Mouse (Mus musculus) CH12.LX (cell line): ENCODE results near the gene Gns. TPM values are rescaled to one million over a fixed set of nuclear protein-coding genes. Genes with fewer than 3 reads are reported as not detected.

Experiments
- DNase-seq: peaks from one replicate; pipeline ENCODE4 v3.0.0-alpha.2; 2013; ENCODE audit errors: extremely low read depth
- H3K27ac ChIP-seq: 2 replicates; pipeline ENCODE4 v1.5.1; 2012; ENCODE audit warnings: low read depth, mild to moderate bottlenecking, control low read depth, moderate library complexity; ENCODE audit not compliant: insufficient read depth
- H3K27me3 ChIP-seq: replicated peaks from 2 replicates; pipeline ENCODE3; 2012; ENCODE audit warnings: inconsistent platforms
- H3K36me3 ChIP-seq, 2 experiments: replicated peaks in 1 of 2; 2 replicates each; pipeline versions ENCODE3 to v1.6.1; 2012; ENCODE audit warnings: inconsistent platforms in 1 of 2, low read length in 1 of 2, mild to moderate bottlenecking in 1 of 2, mixed read lengths in 1 of 2, moderate library complexity in 1 of 2; ENCODE audit not compliant: control insufficient read depth in 1 of 2, insufficient read depth in 1 of 2
- H3K4me1 ChIP-seq, 2 experiments: 2 replicates each; pipeline ENCODE4 v1.6.1; 2012; ENCODE audit warnings: inconsistent platforms in 1 of 2, moderate library complexity in 1 of 2; ENCODE audit not compliant: insufficient read depth in 2 of 2, control insufficient read depth in 1 of 2
- H3K4me2 ChIP-seq: 2 replicates; pipeline ENCODE4 v1.6.1; 2012; ENCODE audit warnings: low read depth, mild to moderate bottlenecking, control low read depth; ENCODE audit not compliant: poor library complexity, insufficient read depth, severe bottlenecking
- H3K4me3 ChIP-seq, 3 experiments: fragments of 150-350 bp in 1 of 3; sonication (generic) in 1 of 3; replicated peaks in 1 of 3; 2 replicates each; pipeline versions ENCODE3 to v1.5.1; 2011 to 2012; ENCODE audit warnings: low read depth in 2 of 3, low read length in 2 of 3, mild to moderate bottlenecking in 2 of 3, moderate library complexity in 2 of 3, control low read depth in 1 of 3, improper control_type of control experiment in 1 of 3, inconsistent platforms in 1 of 3, mixed read lengths in 1 of 3; ENCODE audit not compliant: poor library complexity in 1 of 3
- H3K79me2 ChIP-seq: replicated peaks from 2 replicates; pipeline ENCODE4 v1.6.1; 2012; ENCODE audit warnings: mild to moderate bottlenecking, moderate library complexity; ENCODE audit not compliant: control insufficient read depth, poor library complexity, insufficient read depth, severe bottlenecking; ENCODE audit errors: extremely low read depth
- H3K9ac ChIP-seq: 2 replicates; pipeline ENCODE4 v1.6.1; 2012; ENCODE audit warnings: low read depth, mild to moderate bottlenecking, control low read depth, moderate library complexity; ENCODE audit not compliant: insufficient read depth
- H3K9me3 ChIP-seq: replicated peaks from 2 replicates; pipeline ENCODE3; 2012; ENCODE audit warnings: low read length, inconsistent platforms, mixed read lengths
- BHLHE40 ChIP-seq: IDR thresholded peaks from 2 replicates; pipeline ENCODE4 v1.6.1; 2011; ENCODE audit warnings: mild to moderate bottlenecking, low read depth, low read length, improper control_type of control experiment
- CHD1 ChIP-seq: IDR thresholded peaks from 2 replicates; pipeline ENCODE4 v1.6.1; 2012; ENCODE audit warnings: low read depth, low read length, improper control_type of control experiment, inconsistent platforms
- CHD2 ChIP-seq: IDR thresholded peaks from 2 replicates; pipeline ENCODE4 v1.6.1; 2011; ENCODE audit warnings: low read length, improper control_type of control experiment
- CTCF ChIP-seq, 2 experiments: IDR thresholded peaks in 1 of 2; conservative IDR thresholded peaks in 1 of 2; 2 replicates each; pipeline ENCODE4 v1.5.1; 2011 to 2012; ENCODE audit warnings: low read depth in 2 of 2, low read length in 2 of 2, improper control_type of control experiment in 1 of 2, inconsistent platforms in 1 of 2, mild to moderate bottlenecking in 1 of 2, moderate library complexity in 1 of 2
- E2F4 ChIP-seq: IDR thresholded peaks from 2 replicates; pipeline ENCODE4 v1.6.1; 2011; ENCODE audit warnings: low read depth, low read length, improper control_type of control experiment; ENCODE audit not compliant: insufficient replicate concordance
- ELF1 ChIP-seq: IDR thresholded peaks from 2 replicates; pipeline ENCODE4 v1.6.1; 2014; ENCODE audit warnings: low read depth, mild to moderate bottlenecking, inconsistent platforms, low read length, improper control_type of control experiment
- EP300 ChIP-seq: IDR thresholded peaks from 2 replicates; pipeline ENCODE4 v1.6.1; 2011; ENCODE audit warnings: low read length, improper control_type of control experiment
- GABPA ChIP-seq: IDR thresholded peaks from 2 replicates; pipeline ENCODE4 v1.6.1; 2012; ENCODE audit warnings: low read depth, low read length, improper control_type of control experiment, inconsistent platforms; ENCODE audit not compliant: insufficient replicate concordance
- HCFC1 ChIP-seq: IDR thresholded peaks from 2 replicates; pipeline ENCODE4 v1.6.1; 2012; ENCODE audit warnings: low read depth, mild to moderate bottlenecking, inconsistent platforms, low read length, improper control_type of control experiment
- IRF4 ChIP-seq: IDR thresholded peaks from 2 replicates; pipeline ENCODE4 v1.6.1; 2014; ENCODE audit warnings: low read depth, mild to moderate bottlenecking, inconsistent platforms, low read length, improper control_type of control experiment
- JUN ChIP-seq: IDR thresholded peaks from 2 replicates; pipeline ENCODE4 v1.6.1; 2011; ENCODE audit warnings: low read depth, mild to moderate bottlenecking, low read length, improper control_type of control experiment, moderate library complexity; ENCODE audit not compliant: insufficient read depth
- JUND ChIP-seq: conservative IDR thresholded peaks from 2 replicates; pipeline ENCODE4 v1.6.1; 2011; ENCODE audit warnings: low read depth, low read length, improper control_type of control experiment
- KAT2A ChIP-seq: IDR thresholded peaks from 2 replicates; pipeline ENCODE4 v1.6.1; 2012; ENCODE audit warnings: low read length, improper control_type of control experiment, inconsistent platforms; ENCODE audit not compliant: insufficient replicate concordance
- MAFK ChIP-seq: IDR thresholded peaks from 2 replicates; pipeline ENCODE4 v1.6.1; 2011; ENCODE audit warnings: low read length, improper control_type of control experiment; ENCODE audit not compliant: insufficient replicate concordance
- MAX ChIP-seq: IDR thresholded peaks from 2 replicates; pipeline ENCODE4 v1.6.1; 2011; ENCODE audit warnings: low read length, improper control_type of control experiment
- MAZ ChIP-seq: IDR thresholded peaks from 2 replicates; pipeline ENCODE4 v1.6.1; 2012; ENCODE audit warnings: low read depth, mild to moderate bottlenecking, inconsistent platforms, low read length, improper control_type of control experiment, moderate library complexity
- MYC ChIP-seq: IDR thresholded peaks from 2 replicates; pipeline ENCODE4 v1.6.1; 2011; ENCODE audit warnings: low read depth, mild to moderate bottlenecking, improper control_type of control experiment, low read length
- NELFE ChIP-seq: IDR thresholded peaks from 2 replicates; pipeline ENCODE4 v1.6.1; 2011; ENCODE audit warnings: low read depth, low read length, improper control_type of control experiment
- PAX5 ChIP-seq: IDR thresholded peaks from 2 replicates; pipeline ENCODE4 v1.6.1; 2012; ENCODE audit warnings: low read length, inconsistent platforms, mixed read lengths
- POLR2A ChIP-seq: IDR thresholded peaks from 2 replicates; pipeline ENCODE4 v1.6.1; 2011; ENCODE audit warnings: low read depth, mild to moderate bottlenecking, improper control_type of control experiment, low read length
- POLR2AphosphoS2 ChIP-seq: IDR thresholded peaks from 2 replicates; pipeline ENCODE4 v1.6.1; 2011; ENCODE audit warnings: low read depth, low read length, improper control_type of control experiment
- RAD21 ChIP-seq: IDR thresholded peaks from 2 replicates; pipeline ENCODE4 v1.6.1; 2011; ENCODE audit warnings: low read depth, mild to moderate bottlenecking, low read length, improper control_type of control experiment, moderate library complexity
- RCOR1 ChIP-seq: conservative IDR thresholded peaks from 2 replicates; pipeline ENCODE4 v1.6.1; 2012; ENCODE audit warnings: low read depth, mild to moderate bottlenecking, inconsistent platforms, low read length, improper control_type of control experiment
- SIN3A ChIP-seq: IDR thresholded peaks from 2 replicates; pipeline ENCODE4 v1.6.1; 2012; ENCODE audit warnings: low read length, improper control_type of control experiment, inconsistent platforms
- SMC3 ChIP-seq: IDR thresholded peaks from 2 replicates; pipeline ENCODE4 v1.6.1; 2011; ENCODE audit warnings: low read depth, low read length, improper control_type of control experiment
- TBP ChIP-seq: conservative IDR thresholded peaks from 2 replicates; pipeline ENCODE4 v1.6.1; 2011; ENCODE audit warnings: low read depth, low read length, improper control_type of control experiment
- TCF12 ChIP-seq: IDR thresholded peaks from 2 replicates; pipeline ENCODE4 v1.6.1; 2014; ENCODE audit warnings: low read depth, mild to moderate bottlenecking, inconsistent platforms, low read length, improper control_type of control experiment
- UBTF ChIP-seq: IDR thresholded peaks from 2 replicates; pipeline ENCODE4 v1.6.1; 2012; ENCODE audit warnings: low read depth, mild to moderate bottlenecking, inconsistent platforms, low read length, improper control_type of control experiment, moderate library complexity
- USF1 ChIP-seq: IDR thresholded peaks from 2 replicates; pipeline ENCODE4 v1.6.1; 2014; ENCODE audit warnings: low read depth, mild to moderate bottlenecking, inconsistent platforms, low read length, improper control_type of control experiment
- ZC3H11A ChIP-seq: IDR thresholded peaks from 2 replicates; pipeline ENCODE4 v1.6.1; 2012; ENCODE audit warnings: low read depth, mild to moderate bottlenecking, inconsistent platforms, low read length, improper control_type of control experiment
- ZKSCAN1 ChIP-seq: IDR thresholded peaks from 2 replicates; pipeline ENCODE4 v1.6.1; 2012; ENCODE audit warnings: low read depth, inconsistent platforms, low read length, improper control_type of control experiment, borderline replicate concordance
- ZMIZ1 ChIP-seq: IDR thresholded peaks from 2 replicates; pipeline ENCODE4 v1.6.1; 2012; ENCODE audit warnings: low read depth, mild to moderate bottlenecking, inconsistent platforms, low read length, improper control_type of control experiment
- ZNF384 ChIP-seq: IDR thresholded peaks from 2 replicates; pipeline ENCODE4 v1.6.1; 2012; ENCODE audit warnings: low read depth, low read length, improper control_type of control experiment, inconsistent platforms
- dilution Hi-C: fragments of 300-500 bp; cut with MboI; formaldehyde crosslinking; loops from 2 replicates; pipeline ENCODE4 v1.14.3; 2020; ENCODE audit warnings: low sequenced_read_pairs; ENCODE audit not compliant: extremely low pct_unique_long_range_greater_than_20kb, extremely low pct_ligation_motif_present
- in situ Hi-C: fragments of 300-500 bp; cut with MboI; formaldehyde crosslinking; loops from 3 replicates; pipeline ENCODE4 v1.14.3; 2019; ENCODE audit warnings: low sequenced_read_pairs, low pct_ligation_motif_present, low pct_unique_long_range_greater_than_20kb, mixed read lengths
- polyA plus RNA-seq: library from polyadenylated mRNA; unstranded; fragments of >175 nt; gene quantifications from 2 replicates; pipeline ENCODE4 v1.2.1, GENCODE M21; 2012; ENCODE audit warnings: low read depth; ENCODE audit not compliant: insufficient read length
- total RNA-seq, 2 experiments: library from RNA; depleted of rRNA; stranded (reverse); fragments of 300-350 nt in 1 of 2; fragments of >200 nt in 1 of 2; gene quantifications; 2 replicates each; pipeline ENCODE4 v1.2.3; 2012 to 2014

Gns gene
- total and polyA plus RNA-seq, 3 experiments = 28.7 to 104 (median 58.2) TPM

DNA sequence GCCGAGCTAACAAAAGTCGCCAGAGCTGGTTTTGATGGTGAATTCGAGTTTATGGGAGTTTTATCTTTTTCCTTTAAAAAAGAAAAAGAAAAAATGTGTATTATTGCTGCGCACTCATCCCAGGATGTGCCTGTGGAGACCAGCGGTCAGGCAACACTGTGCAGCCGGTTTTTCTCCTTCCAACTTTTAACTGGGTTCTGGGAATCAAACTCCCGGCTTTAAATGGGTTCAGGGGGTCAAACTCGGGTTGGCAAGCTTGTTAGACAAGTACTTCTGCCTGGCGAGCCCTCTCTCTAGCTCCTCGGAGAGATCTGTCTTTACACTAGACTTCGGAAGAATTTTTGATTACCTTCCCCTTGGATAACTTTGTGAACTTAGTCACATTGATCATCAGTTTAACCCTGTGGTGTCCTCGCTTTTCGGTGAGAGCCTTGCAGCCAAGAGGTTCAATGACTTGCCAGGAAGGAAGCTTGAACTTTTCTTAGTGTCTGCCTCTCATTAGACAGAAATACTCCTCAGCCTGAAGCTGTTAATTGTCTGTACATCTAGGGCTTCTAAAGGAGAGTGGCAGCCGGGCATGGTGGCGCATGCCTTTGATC lies 13.1 kb upstream of the Gns start:
- Histone ChIP-seq H3K4me2 (no peak overlapping the region), H3K4me1 (no peaks in the 10 kb centered on the region), H3K36me3 (no peaks in the 10 kb centered on the region), H3K27me3 (no peaks in the 10 kb centered on the region), H3K9me3 (peaks cover 8% of the 10 kb centered on the region), H3K9ac (no peak overlapping the region), H3K4me3 (no peak overlapping the region), H3K27ac (no peak overlapping the region), H3K79me2 (no peaks in the 10 kb centered on the region)
- TF ChIP-seq USF1 (no peak), MYC (no peak), JUND (no peak), ZKSCAN1 (no peak), UBTF (no peak), POLR2A (no peak), ZNF384 (no peak), ZMIZ1 (no peak), CTCF (conservative IDR thresholded peaks at IDR 0.05 in 1 of 2, IDR thresholded peaks at IDR 0.05 in 1 of 2; ENCODE audit: low read depth in 2 of 2, low read length in 2 of 2) (no peak)
- no peak for DNase-seq
- in situ Hi-C loops (no loop called here), dilution Hi-C loops (no loop called here)

DNA sequence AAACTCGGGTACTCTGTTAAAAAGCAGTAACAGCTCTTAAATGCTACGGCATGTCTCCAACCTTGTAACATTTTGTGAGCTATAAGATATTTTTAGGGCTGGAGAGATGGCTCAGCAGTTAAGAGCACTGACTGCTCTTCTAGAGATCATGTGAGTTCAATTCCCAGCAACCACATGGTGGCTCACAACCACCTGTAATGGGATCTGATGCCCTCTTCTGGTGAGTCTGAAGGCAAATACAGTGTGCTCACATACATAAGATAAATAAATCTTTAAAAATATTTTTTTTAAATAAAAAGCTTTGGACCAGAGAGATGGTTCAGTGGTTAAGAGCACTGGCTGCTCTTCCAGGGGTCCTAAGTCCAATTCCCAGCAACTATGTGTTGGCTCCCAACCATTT lies 4.5 kb upstream of the Gns start:
- DNase-seq = no peak
- no peak overlapping the region for H3K4me3 ChIP-seq
- no peaks in the 10 kb centered on the region for H3K79me2 ChIP-seq
- no peaks in the 10 kb centered on the region for H3K36me3 ChIP-seq
- dilution Hi-C loops (no loop called here), in situ Hi-C loops (no loop called here)
- peaks cover 0 to 5% of the 10 kb centered on the region in 2 experiments; a peak in 2 of 4 replicates for H3K4me1 ChIP-seq
- no peaks in the 10 kb centered on the region for H3K27me3 ChIP-seq
- no peak overlapping the region for H3K9ac ChIP-seq
- H3K9me3 ChIP-seq = no peaks in the 10 kb centered on the region
- H3K4me2 ChIP-seq = no peak overlapping the region
- no peak overlapping the region for H3K27ac ChIP-seq
- TF ChIP-seq ZMIZ1 (no peak), MYC (peak; percentile 76), RAD21 (0 out of 2 replicates have a peak, but pooled peaks have one; percentile 0), MAX (no peak), POLR2AphosphoS2 (no peak), ELF1 (no peak), RCOR1 (no peak), CHD1 (no peak), PAX5 (no peak), HCFC1 (no peak), ZC3H11A (no peak), E2F4 (no peak), SMC3 (peak; percentile 13; the same call in 1 of the 2 replicates), SIN3A (no peak), NELFE (no peak), ZNF384 (no peak), GABPA (no peak), MAFK (no peak), CHD2 (no peak), BHLHE40 (0 out of 2 replicates have a peak, but pooled peaks have one; percentile 16), MAZ (no peak), IRF4 (no peak), KAT2A (no peak), TBP (no peak), JUN (no peak), CTCF (conservative IDR thresholded peaks at IDR 0.05 in 1 of 2, IDR thresholded peaks at IDR 0.05 in 1 of 2; ENCODE audit: low read depth in 2 of 2, low read length in 2 of 2) (peak in 1 of 2 experiments; percentile 59; a peak in 2 of 4 replicates), TCF12 (no peak), ZKSCAN1 (no peak), EP300 (no peak), POLR2A (no peak)
